Mouse (Mus musculus): ENCODE measurements around the gene Prl7d1. TPM values are rescaled to one million over a fixed set of nuclear protein-coding genes. Genes with fewer than 3 reads are reported as not detected.

Gene Prl7d1
- polyA plus RNA-seq (2012; rRNA removed): 0.06 TPM in 1 of 2 replicates, not detected in the other

DNA sequence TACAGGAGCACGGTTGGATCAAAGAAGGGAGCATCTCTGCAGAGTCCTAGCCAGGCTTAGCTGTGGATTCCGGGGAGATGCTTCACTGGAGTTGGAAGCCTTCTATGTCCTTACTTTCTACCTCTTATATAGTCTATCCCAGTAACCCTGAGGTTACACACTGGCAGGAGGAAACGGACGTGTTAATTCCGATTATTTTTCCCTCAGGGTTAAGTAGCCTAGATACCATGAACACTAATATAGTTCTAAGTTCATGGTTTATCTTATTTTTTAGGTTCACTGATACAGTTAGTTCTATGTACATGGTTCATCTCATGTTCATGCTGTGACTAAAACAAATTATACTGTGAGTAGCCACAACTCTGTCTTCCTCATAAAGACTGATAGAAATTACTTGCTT, at the start of gene Prl7d1:
Gene Prl7d1 (minus strand): TSS at position 101 of the 400 bp plus-strand sequence.

DNA sequence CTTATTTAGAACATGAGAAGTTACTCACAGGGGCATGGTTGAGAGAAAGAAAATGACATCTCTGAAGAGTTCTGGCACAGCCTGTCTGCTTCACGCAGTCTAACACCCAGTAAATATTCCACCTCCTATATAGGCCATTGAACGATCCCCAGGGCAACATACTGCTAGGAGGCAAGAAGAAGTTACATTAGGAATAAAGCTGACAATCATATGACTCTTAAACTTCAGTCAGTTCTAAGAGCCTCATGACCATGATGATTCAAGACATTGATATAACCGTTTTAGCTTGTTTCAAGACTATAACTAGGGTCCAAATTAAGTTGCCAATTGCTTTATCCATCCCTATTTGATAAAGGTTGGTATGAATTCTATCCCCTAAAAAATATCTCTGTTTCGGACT, 48.6 kb downstream of the Prl7d1 start, which contains the start of gene Prl7a2:
Gene Prl7a2 (minus strand): TSS at position 101 of the 400 bp plus-strand sequence.

Other genes with a start within 250 kb of the Prl7d1 start
- gene Prl8a8, start 203.5 kb downstream of the Prl7d1 start, polyA plus RNA-seq (2012; rRNA removed): 0.20 TPM in 1 of 2 replicates, not detected in the other
- 0.58 TPM in 1 of 2 replicates, not detected in the other for gene Prl8a9, start 152.1 kb downstream of the Prl7d1 start, polyA plus RNA-seq (2012; rRNA removed)
- gene Prl8a1, start 134.6 kb downstream of the Prl7d1 start, polyA plus RNA-seq (2012; rRNA removed): not detected in 2 replicates
- not detected in 2 replicates for gene Prl7b1, start 106.2 kb downstream of the Prl7d1 start, polyA plus RNA-seq (2012; rRNA removed)
- not detected in 2 replicates for gene Prl7a1, start 74.2 kb downstream of the Prl7d1 start, polyA plus RNA-seq (2012; rRNA removed)
- 0.25 TPM in 1 of 2 replicates, not detected in the other for gene Prl7a2, start 48.7 kb downstream of the Prl7d1 start, polyA plus RNA-seq (2012; rRNA removed)
- not detected in 2 replicates for gene Prl7c1, start 64.1 kb upstream of the Prl7d1 start, polyA plus RNA-seq (2012; rRNA removed)
- gene Prl2a1, start 84.9 kb upstream of the Prl7d1 start, polyA plus RNA-seq (2012; rRNA removed): not detected in 2 replicates
- gene Prl2c1, start 132.6 kb upstream of the Prl7d1 start, polyA plus RNA-seq (2012; rRNA removed): not detected in 2 replicates